Mouse (Mus musculus) cerebellum, adult 2 months (tissue): ENCODE measurements at regions not wholly inside any gene's neighbourhood (a gene's known extent, or its start where the extent isn't known, plus 50 kb on each side); places are given as distances from the start of the nearest gene placed in this dataset.
"Not testable (repeated sequence)": the region's sequence is repeated elsewhere in the genome, so short reads cannot be mapped to it uniquely, and the experiment has no call there.

Source experiments
- DNase-seq, 2 experiments: peaks; one replicate each; pipeline ENCODE4 v3.0.0; 2021
- H3K27ac ChIP-seq: fragments of 200-500 bp; 2 replicates; pipeline ENCODE4 v1.5.1; 2012; ENCODE audit warnings: low read length, control low read depth, inconsistent platforms; ENCODE audit not compliant: insufficient read depth
- H3K27me3 ChIP-seq: fragments of 200-500 bp; 2 replicates; pipeline ENCODE4 v1.6.1; 2012; ENCODE audit warnings: inconsistent platforms, mild to moderate bottlenecking, low read length, moderate library complexity; ENCODE audit not compliant: control insufficient read depth, insufficient read depth
- H3K4me1 ChIP-seq: fragments of 200-500 bp; 2 replicates; pipeline ENCODE4 v1.6.1; 2011; ENCODE audit warnings: low read length; ENCODE audit not compliant: control insufficient read depth, insufficient read depth
- H3K4me3 ChIP-seq: fragments of 200-500 bp; replicated peaks from 2 replicates; pipeline ENCODE3; 2011; ENCODE audit warnings: mild to moderate bottlenecking, low read depth, low read length, control low read depth; ENCODE audit not compliant: insufficient read depth
- CTCF ChIP-seq: fragments of 200-500 bp; IDR thresholded peaks from 2 replicates; pipeline ENCODE4 v1.5.1; 2011; ENCODE audit warnings: low read depth, mild to moderate bottlenecking, control low read depth, low read length, moderate library complexity, borderline replicate concordance; ENCODE audit not compliant: insufficient read depth
- POLR2A ChIP-seq: fragments of 200-500 bp; IDR thresholded peaks from 2 replicates; pipeline ENCODE4 v1.6.1; 2011; ENCODE audit warnings: low read length, control low read depth, borderline replicate concordance; ENCODE audit not compliant: insufficient read depth
- WGBS: fragments of 180-500 bp; shearing (Covaris S2); methylation state at CpG from one replicate; pipeline ENCODE4 v1.1.7; 2018; 5-methylcytosine and 5-hydroxymethylcytosine counted together

GRCm38 (mm10) chr2:108034882-108035281 lies 744.4 kb downstream of the Kcna4 start:
- 45% methylated on average over 4 of the region's 4 CpGs for WGBS
- Histone ChIP-seq H3K4me3 (no peak overlapping the region), H3K4me1 (no peaks in the 10 kb centered on the region), H3K27ac (no peak overlapping the region), H3K27me3 (no peaks in the 10 kb centered on the region)
- TF ChIP-seq CTCF (no peak), POLR2A (no peak)
- no peak for DNase-seq

GRCm38 (mm10) chr2:108042086-108042485 lies 751.6 kb downstream of the Kcna4 start:
- WGBS, result 23% methylated on average over 2 of the region's 2 CpGs
- TF ChIP-seq CTCF, result no peak
- TF ChIP-seq POLR2A, result no peak
- Histone ChIP-seq H3K4me1 (no peaks in the 10 kb centered on the region), H3K27me3 (no peaks in the 10 kb centered on the region), H3K27ac (no peak overlapping the region), H3K4me3 (no peak overlapping the region)
- DNase-seq, result no peak

GRCm38 (mm10) chr2:108044885-108045284 lies 754.4 kb downstream of the Kcna4 start:
- 91% methylated on average over 2 of the region's 2 CpGs for WGBS
- TF ChIP-seq POLR2A (no peak), CTCF (no peak)
- no peak for DNase-seq
- Histone ChIP-seq H3K27me3 (no peaks in the 10 kb centered on the region), H3K4me1 (no peaks in the 10 kb centered on the region), H3K27ac (no peak overlapping the region), H3K4me3 (no peak overlapping the region)

- Histone ChIP-seq H3K4me3 (no peak overlapping the region), H3K27ac (no peak overlapping the region), H3K27me3 (no peaks in the 10 kb centered on the region), H3K4me1 (no peaks in the 10 kb centered on the region)
- DNase-seq, result no peak
- WGBS, result 79% methylated on average over 2 of the region's 2 CpGs
- no peak for TF ChIP-seq CTCF
- TF ChIP-seq POLR2A, result no peak
These were observed 755.6 kb downstream of the Kcna4 start for GRCm38 (mm10) chr2:108045997-108046396.

- not testable (repeated sequence) for H3K27ac ChIP-seq, H3K4me1 ChIP-seq, H3K4me3 ChIP-seq, H3K27me3 ChIP-seq, DNase-seq
- 83% methylated on average over 2 of the region's 2 CpGs for WGBS
These were observed 772.3 kb downstream of the Kcna4 start for GRCm38 (mm10) chr2:108062751-108063150.

GRCm38 (mm10) chr2:108083911-108084310 lies 793.5 kb downstream of the Kcna4 start:
- no peak for DNase-seq
- no peak overlapping the region for H3K27ac ChIP-seq
- no peaks in the 10 kb centered on the region for H3K4me1 ChIP-seq
- H3K4me3 ChIP-seq, result no peak overlapping the region
- TF ChIP-seq POLR2A (no peak), CTCF (no peak)
- WGBS, result 64% methylated on average over 3 of the region's 3 CpGs
- no peaks in the 10 kb centered on the region for H3K27me3 ChIP-seq

- H3K4me1 ChIP-seq, result no peaks in the 10 kb centered on the region
- no peak for TF ChIP-seq POLR2A
- no peaks in the 10 kb centered on the region for H3K27me3 ChIP-seq
- DNase-seq, result no peak
- 73% methylated on average over 4 of the region's 4 CpGs for WGBS
- H3K4me3 ChIP-seq, result no peak overlapping the region
- no peak overlapping the region for H3K27ac ChIP-seq
These were observed 799.8 kb downstream of the Kcna4 start for GRCm38 (mm10) chr2:108090266-108090665.

- no peak overlapping the region for H3K27ac ChIP-seq
- H3K27me3 ChIP-seq, result no peaks in the 10 kb centered on the region
- H3K4me3 ChIP-seq, result no peak overlapping the region
- DNase-seq, result no peak
- TF ChIP-seq POLR2A, result no peak
- TF ChIP-seq CTCF, result no peak
- no peaks in the 10 kb centered on the region for H3K4me1 ChIP-seq
- 90% methylated on average over 4 of the region's 4 CpGs for WGBS
These were observed 806.6 kb downstream of the Kcna4 start for GRCm38 (mm10) chr2:108097026-108097425.

- no peak for TF ChIP-seq CTCF
- TF ChIP-seq POLR2A, result no peak
- Histone ChIP-seq H3K27me3 (no peaks in the 10 kb centered on the region), H3K4me1 (no peaks in the 10 kb centered on the region), H3K4me3 (no peak overlapping the region), H3K27ac (no peak overlapping the region)
- no peak for DNase-seq
These were observed 819.7 kb downstream of the Kcna4 start for GRCm38 (mm10) chr2:108110140-108110539.
